Mouse (Mus musculus) liver, adult 2 months (tissue): ENCODE measurements around the gene Actn1.

Experiments
- CTCF ChIP-seq: fragments of 200-500 bp; IDR thresholded peaks from 2 replicates; pipeline ENCODE4 v1.5.1; 2011; ENCODE audit warnings: low read depth, low read length, control low read depth
- POLR2A ChIP-seq: fragments of 200-500 bp; IDR thresholded peaks from 2 replicates; pipeline ENCODE4 v1.6.1; 2011; ENCODE audit warnings: low read length, control low read depth; ENCODE audit not compliant: insufficient read depth; ENCODE audit errors: extremely low read depth

DNA sequence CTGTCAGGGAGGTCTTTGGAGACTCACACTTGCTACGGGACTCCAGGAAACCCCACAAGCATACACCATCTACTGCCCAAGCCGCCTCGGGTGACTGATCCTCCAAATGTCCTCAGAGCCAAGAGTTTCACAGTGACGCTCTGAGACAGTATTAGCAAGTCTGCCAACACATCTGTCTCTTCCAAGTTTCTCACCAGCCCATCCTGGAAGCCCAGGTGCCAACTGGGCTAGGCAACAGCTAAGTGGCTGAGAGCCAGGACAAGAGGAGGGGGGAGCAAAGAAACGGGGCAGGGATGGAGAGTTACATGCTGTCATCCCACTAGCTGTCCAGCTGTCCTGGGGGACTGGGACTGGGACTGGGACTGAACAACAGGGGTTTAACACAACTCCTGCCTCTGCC is 13.1 kb downstream of the Actn1 start:
- no peak for TF ChIP-seq CTCF
- TF ChIP-seq POLR2A = no peak
